Mouse (Mus musculus) heart, adult 2 months (tissue): ENCODE measurements around the gene Zbtb7b.

Experiments used
- CTCF ChIP-seq: fragments of 200-600 bp; IDR thresholded peaks from 2 replicates; pipeline ENCODE4 v1.8.1; 2022; ENCODE audit warnings: antibody characterized with exemption, mild to moderate bottlenecking, moderate library complexity
- POLR2A ChIP-seq: fragments of 200-500 bp; IDR thresholded peaks from 2 replicates; pipeline ENCODE4 v1.6.1; 2011; ENCODE audit warnings: mild to moderate bottlenecking, low read depth, low read length, control low read depth; ENCODE audit not compliant: insufficient read depth

DNA sequence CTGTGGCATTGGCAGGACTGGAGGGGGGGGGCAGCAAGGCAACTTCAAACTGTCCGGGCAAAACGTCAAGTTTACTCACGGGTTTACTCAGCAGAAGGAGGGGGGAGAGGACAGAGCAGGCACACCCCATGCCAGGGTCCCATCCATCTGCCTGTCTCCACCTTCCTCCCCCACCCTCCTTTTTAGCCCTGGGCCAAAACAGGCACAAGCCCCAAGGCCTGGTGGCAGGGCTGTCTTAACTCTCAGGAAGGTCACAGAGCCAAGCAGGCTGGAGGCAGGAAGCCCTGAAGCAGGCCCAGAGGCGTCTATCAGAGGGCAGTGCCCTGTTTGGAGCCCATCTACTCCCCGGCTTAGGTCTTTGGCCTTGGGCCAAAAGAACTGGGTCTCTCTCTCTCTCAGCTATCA, 4.5 kb downstream of the Zbtb7b start:
- peak; percentile 52; the same call in 1 of the 2 replicates for TF ChIP-seq POLR2A
- TF ChIP-seq CTCF, result no peak
